Mouse (Mus musculus) urinary bladder, postnatal 36 days (tissue): ENCODE data around the gene Ilvbl.
"Not testable (repeated sequence)": the region's sequence is repeated elsewhere in the genome, so short reads cannot be mapped to it uniquely, and the experiment has no call there.

Experiments
- DNase-seq, 2 experiments: peaks; one replicate each; pipeline ENCODE4 v3.0.0; 2022; ENCODE audit warnings: low spot score in 2 of 2, mixed read lengths in 1 of 2

The Ilvbl gene

DNA sequence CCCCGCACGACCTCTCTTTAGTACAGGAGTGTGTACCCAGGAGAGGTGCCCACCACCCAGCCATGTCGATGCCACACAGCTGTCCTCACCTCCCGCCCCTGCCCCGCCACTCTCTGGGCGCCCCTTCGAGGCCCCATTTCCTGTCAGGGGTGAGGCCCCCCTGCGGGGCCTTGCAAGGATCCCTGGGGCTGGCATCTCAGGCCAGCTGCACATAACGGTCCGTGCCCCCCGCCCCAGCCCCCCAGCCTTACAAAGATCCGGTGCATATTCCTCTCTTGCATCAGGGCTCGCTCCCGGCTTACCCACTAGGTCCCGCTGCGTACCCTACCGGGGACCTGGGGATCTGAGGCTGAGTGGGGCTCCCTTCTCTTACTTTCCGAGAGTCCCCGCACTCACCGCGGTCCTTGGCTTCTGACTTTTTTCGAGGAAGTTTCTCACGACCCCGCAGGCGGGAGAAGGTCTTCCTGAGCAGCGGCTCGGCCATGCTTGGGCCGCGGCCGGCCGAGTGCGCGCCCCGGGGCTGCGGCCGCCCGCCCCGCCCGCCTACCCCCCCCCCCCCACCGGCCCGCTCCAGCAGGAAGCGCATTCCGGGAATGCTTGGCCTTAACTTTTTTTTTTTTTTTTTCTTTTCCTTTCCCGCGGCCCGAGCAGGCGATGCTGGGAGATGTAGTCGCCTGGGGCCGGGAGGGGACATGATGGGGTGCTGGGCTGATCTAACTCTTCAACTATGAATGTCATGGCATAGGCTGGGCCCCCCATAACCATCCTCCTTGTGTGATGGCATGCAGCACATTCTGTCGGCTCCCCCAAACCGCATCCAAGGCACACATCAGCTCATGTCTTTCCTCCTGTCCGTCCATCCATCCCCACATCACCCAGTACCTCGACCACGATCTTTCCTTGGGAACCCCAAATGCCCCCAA is 17.5 kb downstream of the Ilvbl start, which contains the start of gene Syde1:
Gene Syde1 (minus strand): TSS at position 559 of the 923 bp plus-strand sequence.
- DNase-seq: peak; percentile 21 to 36

DNA sequence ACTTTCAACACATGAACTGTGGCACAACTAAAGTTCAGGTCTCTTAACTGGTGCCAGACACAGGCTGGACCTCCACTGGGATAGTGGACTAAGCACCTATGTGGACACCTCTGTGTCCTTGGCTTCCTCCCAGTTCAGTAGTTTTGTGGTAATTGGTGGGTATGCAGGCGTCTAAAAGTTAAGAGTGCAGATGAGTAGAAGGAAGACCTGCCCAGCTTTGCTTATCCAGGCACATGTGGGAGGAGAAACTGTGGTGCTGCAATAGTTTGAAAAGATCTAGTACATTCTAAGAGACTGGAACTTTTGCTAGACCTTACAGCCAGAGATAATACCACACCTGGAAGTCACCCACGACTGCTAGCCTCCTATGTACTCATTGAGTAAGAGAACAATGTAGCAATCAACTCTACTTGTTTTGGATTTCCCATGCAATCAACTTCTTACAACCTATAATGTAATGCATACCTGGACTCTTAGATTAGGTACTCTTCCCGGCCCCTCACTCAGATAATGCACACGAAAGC is 18.8 kb downstream of the Ilvbl start:
- no peak for DNase-seq

DNA sequence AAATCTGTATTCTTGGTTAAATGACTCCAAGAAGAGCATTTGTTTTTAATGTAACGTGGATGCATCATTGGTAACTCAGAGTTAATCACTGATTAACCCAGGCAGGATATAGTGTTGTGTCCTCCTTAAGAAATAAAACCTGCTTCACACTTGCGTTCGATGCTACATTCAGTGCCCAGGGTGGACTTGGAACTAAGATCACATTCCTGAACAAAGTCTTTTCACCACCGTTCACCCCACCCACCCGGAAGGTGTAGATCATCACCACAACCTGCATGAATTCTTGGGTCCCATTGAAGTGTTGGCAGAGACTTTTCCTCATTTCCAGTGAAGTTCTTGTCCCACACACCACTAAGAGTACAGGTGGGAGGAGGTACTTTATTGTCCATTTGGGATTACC is 19.6 kb downstream of the Ilvbl start:
- no peak for DNase-seq

DNA sequence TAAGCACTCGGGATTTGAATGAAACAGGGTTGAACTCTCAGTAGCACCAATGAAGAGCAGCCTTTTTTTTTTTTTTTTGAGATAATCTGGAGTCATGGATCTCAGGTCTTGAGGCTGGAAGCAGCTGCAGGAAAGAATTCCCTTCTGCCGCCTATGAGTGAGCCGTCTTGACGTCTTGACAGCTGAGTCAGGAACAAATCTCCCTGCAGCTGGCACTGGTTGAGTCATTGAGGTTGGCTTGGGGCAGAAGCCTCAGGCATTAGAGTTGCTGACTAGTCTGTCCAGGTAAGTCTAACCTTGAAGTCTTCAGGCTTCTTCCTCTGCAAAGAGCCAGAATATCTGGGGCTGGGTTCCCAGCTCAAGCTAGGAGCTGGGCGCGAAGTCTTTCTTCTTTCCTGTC is 20.0 kb downstream of the Ilvbl start:
- DNase-seq: no peak

DNA sequence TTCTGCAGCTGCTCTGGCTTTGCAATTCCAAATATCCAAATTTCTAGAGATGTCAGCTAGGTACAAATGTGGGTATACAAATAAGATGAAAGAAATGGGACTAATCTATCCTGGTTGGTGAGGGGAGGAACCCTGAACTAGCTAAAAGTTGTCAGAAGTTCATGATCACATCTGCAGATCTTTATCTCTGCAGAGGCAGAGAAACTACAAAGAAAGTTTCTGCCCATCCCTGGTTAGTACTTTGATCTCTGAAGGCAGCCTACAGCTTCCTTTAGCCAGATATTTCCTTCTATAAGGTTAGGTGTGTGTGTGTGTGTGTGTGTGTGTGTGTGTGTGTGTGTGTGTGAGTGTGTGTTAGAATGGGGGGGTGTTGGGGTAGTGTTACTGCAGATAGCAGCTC is 20.4 kb downstream of the Ilvbl start:
- no peak for DNase-seq

DNA sequence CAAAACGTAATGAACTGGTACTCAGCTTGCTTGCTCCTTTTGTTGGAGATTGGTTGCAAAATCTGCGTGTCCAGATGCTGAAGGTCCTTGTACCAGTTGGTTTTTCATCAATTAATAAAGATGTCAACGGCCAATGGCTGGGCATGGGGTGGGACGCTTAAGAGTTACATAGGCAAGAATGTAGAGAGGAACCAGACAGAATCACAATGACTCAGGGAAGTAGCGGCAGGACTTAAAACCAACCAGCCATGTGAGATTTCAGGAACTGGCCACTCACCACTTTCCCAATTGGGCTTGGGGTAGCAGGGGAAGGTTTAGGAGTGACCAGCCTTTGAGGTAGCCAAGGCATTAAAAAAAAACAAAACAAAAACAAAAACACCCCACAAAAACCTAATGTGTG is 25.7 kb downstream of the Ilvbl start:
- no peak for DNase-seq

DNA sequence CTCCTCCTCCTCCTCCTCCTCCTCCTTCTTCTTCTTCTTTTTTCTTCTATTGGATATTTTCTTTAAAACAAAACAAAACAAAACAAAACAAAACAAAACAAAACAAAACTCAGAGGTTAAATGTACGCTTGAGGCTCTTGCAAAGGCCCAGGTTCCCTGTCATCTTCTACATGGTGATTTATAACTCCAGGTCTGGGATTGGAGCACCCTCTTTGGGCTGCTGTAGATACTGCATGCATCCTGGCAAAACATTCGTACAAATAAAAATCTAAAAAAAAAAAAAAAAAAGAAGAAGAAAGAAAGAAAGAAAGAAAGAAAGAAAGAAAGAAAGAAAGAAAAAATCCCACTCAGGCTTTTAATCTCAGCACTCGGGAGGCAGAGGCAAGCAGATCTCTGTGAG is 30.9 kb downstream of the Ilvbl start:
- no peak for DNase-seq

DNA sequence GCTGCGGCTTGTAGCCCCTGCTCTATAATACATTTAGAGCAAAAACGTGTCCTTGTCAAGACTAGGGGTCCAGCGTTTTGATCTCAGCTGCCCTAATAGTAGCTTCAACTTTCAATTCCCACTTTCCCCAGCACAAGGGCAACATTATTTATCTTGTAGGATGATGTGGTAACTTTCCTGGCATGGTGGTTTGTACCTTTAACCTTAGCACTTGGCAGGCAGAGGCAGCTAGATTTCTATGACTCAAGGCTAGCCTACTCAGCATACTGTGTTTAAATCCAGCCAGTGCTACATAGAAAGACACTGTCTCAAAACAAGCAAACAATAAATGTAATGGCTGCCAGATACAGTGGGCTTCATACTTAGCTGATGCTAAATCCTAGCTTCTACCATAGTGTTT is 33.5 kb downstream of the Ilvbl start:
- DNase-seq: no peak

DNA sequence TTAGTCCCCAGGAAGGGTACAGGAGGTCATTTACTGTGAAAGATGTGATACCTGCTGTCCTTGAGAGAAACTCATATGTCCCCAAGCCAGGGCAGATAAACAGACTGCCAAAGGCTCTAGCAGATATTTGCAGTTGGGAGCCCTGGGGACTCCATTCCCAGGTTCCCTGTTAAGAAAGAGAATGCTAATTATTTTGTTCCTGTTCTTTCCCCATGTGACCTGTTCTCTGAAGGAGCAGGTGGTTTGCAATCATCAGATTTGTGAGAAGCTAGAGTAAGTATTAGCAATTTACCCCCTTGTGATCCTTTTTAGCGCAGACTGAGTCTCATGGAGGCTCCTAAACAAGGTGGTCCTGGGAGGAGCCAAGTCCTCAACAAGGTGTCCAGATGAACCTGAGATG is 43.8 kb downstream of the Ilvbl start, which contains the start of gene Olfr1357:
Gene Olfr1357 (minus strand): TSS at position 101 of the 400 bp plus-strand sequence.
- DNase-seq: no peak

DNA sequence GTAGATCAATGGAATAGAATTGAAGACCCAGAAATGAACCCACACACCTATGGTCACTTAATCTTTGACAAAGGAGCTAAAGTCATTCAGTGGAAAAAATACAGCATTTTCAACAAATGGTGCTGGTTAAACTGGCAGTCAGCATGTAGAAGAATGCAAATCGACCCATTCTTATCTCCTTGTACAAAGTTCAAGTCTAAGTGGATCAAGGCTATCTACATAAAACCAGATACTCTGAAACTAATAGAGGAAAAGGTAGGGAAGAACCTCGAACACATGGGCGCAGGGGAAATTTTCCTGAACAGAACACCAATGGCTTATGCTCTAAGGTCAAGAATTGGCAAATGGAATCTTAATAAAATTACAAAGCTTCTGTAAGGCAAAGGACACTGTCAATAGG is 49.0 kb downstream of the Ilvbl start:
- not testable (repeated sequence) for DNase-seq

DNA sequence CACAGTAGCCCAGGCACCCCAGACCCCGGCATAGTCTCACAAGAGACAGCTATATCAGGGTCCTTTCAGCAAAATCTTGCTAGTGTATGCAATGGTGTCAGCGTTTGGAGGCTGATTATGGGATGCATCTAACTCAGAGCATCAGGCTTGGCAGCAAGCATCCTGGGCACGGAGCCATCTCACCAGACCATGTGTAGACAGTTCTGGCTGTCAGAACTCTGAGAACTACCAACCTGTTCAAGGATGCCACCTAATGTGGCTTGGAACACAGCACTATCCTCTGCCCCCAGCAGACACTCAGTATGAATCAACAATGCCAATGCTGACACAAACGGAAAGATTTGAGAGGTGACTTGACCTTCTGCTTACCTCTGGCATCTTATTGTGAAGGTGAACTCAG is 56.0 kb downstream of the Ilvbl start:
- no peak for DNase-seq

DNA sequence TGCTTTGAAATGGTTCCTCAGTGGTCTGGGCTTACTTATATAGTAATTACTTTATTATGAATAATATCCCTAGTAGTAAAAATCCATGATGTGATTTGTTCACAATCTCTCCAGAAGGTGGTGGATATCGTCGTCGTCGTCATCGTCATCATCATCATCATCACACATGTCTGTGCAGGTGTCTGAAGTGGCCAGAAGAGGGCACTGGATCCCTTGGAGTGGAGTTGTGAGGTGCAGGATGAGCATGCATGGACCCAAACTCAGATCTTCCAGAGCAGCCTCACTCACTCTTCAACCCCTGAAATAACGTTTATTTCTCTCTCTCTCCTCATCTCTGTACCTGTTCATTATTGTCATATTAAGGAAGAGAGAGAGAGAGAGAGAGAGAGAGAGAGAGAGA is 58.2 kb downstream of the Ilvbl start:
- peak in 1 of 2 experiments; percentile 14 for DNase-seq
